Mouse (Mus musculus): Measurements from ENCODE around the gene Amhr2. TPM values are rescaled to one million over a fixed set of nuclear protein-coding genes. Genes with fewer than 3 reads are reported as not detected.

The Amhr2 gene
- polyA plus RNA-seq, 1 experiment from 2014 or later = 5.7 TPM

- Histone ChIP-seq H3K9ac (no peak overlapping the region), H3K9me3 (replicated peaks) (no peaks in the 10 kb centered on the region), H3K4me2 (peak overlapping the region; percentile 20; the same call in 1 of the 2 replicates), H3K27me3 (no peaks in the 10 kb centered on the region), H3K27ac (no peak overlapping the region), H3K4me1 (replicated peaks) (peaks cover 12% of the 10 kb centered on the region), H3K36me3 (peaks cover 42% of the 10 kb centered on the region), H3K4me3 (no peak overlapping the region)
- 62% methylated on average over 2 of the region's 2 CpGs for WGBS
- ATAC-seq (replicated peaks; ENCODE audit: insufficient number of reproducible peaks, insufficient read depth, low FRiP score, low read depth) = no peak
Observed at GRCm38 (mm10) chr15:102473246-102473645, 28.1 kb downstream of the Amhr2 start.

DNA sequence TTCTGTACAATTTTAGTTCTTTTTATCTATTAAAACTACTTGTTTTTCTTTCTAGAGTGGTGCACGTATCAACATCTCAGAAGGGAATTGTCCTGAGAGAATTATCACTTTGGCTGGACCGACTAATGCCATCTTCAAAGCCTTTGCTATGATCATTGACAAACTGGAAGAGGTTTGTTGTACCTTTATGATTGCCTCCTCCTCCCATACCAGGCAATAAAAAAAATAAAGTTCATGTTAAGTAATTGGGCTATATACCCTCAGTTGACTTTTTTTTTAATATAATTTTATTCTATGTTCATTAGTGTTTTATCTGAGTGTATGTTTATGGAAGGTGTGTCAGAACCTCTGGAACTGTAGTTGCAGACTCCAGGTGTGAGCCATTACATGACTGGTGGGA lies 29.4 kb downstream of the Amhr2 start:
- Histone ChIP-seq H3K27ac (no peak overlapping the region), H3K4me1 (replicated peaks) (peaks cover 12% of the 10 kb centered on the region), H3K4me2 (no peak overlapping the region), H3K36me3 (peaks cover 53% of the 10 kb centered on the region), H3K9ac (no peak overlapping the region), H3K27me3 (no peaks in the 10 kb centered on the region), H3K4me3 (no peak overlapping the region), H3K9me3 (replicated peaks) (no peaks in the 10 kb centered on the region)
- no peak for ATAC-seq (replicated peaks; ENCODE audit: insufficient number of reproducible peaks, insufficient read depth, low FRiP score, low read depth)
- 82% methylated on average over 2 of the region's 2 CpGs for WGBS

DNA sequence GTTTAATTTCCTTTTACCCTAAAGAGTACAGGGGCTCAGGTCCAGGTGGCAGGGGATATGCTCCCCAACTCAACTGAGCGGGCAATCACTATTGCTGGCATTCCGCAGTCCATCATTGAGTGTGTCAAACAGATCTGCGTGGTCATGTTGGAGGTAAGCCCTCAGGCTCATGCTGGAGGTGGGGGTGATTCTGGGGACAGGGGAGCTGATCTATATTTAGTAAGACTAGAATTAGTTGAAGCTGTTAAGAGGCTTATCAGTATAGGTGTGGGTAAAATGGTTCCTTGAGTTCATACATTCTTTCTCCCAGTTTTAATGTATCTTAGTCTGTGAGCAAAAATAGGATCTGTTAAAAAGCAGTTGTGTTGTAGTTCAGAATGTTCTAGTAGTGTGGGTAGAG lies 38.0 kb downstream of the Amhr2 start:
- Histone ChIP-seq H3K27ac (peak overlapping the region; percentile 57), H3K9me3 (replicated peaks) (no peaks in the 10 kb centered on the region), H3K36me3 (peaks cover 77% of the 10 kb centered on the region), H3K9ac (no peak overlapping the region), H3K27me3 (no peaks in the 10 kb centered on the region), H3K4me1 (replicated peaks) (peaks cover 18% of the 10 kb centered on the region), H3K4me2 (peak overlapping the region; percentile 13; the same call in 1 of the 2 replicates), H3K4me3 (no peak overlapping the region)
- ATAC-seq (replicated peaks; ENCODE audit: insufficient number of reproducible peaks, insufficient read depth, low FRiP score, low read depth) = no peak
- 57% methylated on average over 3 of the region's 3 CpGs for WGBS

DNA sequence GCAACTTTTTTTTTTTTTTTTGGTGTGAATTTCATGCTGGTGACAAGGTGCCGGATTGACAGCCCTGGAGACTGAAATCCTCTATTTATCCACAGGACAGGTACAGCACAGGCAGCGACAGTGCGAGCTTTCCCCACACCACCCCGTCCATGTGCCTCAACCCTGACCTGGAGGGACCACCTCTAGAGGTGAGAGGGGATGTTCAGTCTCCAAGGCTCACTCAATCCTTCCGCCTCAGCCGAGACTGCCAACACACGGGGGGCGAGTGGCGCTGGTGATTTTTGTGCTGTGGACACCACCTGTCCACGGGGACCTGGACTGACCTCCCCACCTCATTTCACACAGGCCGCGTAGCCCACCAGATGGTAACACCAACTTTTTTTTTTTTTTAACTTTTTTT lies 40.7 kb downstream of the Amhr2 start:
- peaks cover 83% of the 10 kb centered on the region for H3K36me3 ChIP-seq
- no peaks in the 10 kb centered on the region for H3K9me3 ChIP-seq (replicated peaks)
- WGBS = 88% methylated on average over 12 of the region's 12 CpGs
- no peak for ATAC-seq (replicated peaks; ENCODE audit: insufficient number of reproducible peaks, insufficient read depth, low FRiP score, low read depth)
- H3K9ac ChIP-seq = no peak overlapping the region
- no peaks in the 10 kb centered on the region for H3K27me3 ChIP-seq
- H3K4me1 ChIP-seq (replicated peaks) = peaks cover 18% of the 10 kb centered on the region
- no peak overlapping the region for H3K4me2 ChIP-seq
- H3K4me3 ChIP-seq = no peak overlapping the region
- H3K27ac ChIP-seq = no peak overlapping the region

- Histone ChIP-seq H3K36me3 (peaks cover 85% of the 10 kb centered on the region), H3K4me1 (replicated peaks) (peaks cover 11% of the 10 kb centered on the region), H3K4me2 (no peak overlapping the region), H3K9me3 (replicated peaks) (no peaks in the 10 kb centered on the region), H3K4me3 (no peak overlapping the region), H3K9ac (no peak overlapping the region), H3K27ac (no peak overlapping the region), H3K27me3 (no peaks in the 10 kb centered on the region)
- ATAC-seq (replicated peaks; ENCODE audit: insufficient number of reproducible peaks, insufficient read depth, low FRiP score, low read depth) = no peak
- WGBS = 61% methylated on average over 1 of the region's 1 CpGs
Observed at GRCm38 (mm10) chr15:102487664-102488063, 42.5 kb downstream of the Amhr2 start.

- Histone ChIP-seq H3K27me3 (no peaks in the 10 kb centered on the region), H3K4me2 (no peak overlapping the region), H3K36me3 (peaks cover 96% of the 10 kb centered on the region), H3K9me3 (replicated peaks) (no peaks in the 10 kb centered on the region), H3K4me1 (replicated peaks) (no peaks in the 10 kb centered on the region), H3K4me3 (no peak overlapping the region), H3K27ac (no peak overlapping the region), H3K9ac (no peak overlapping the region)
- 90% methylated on average over 3 of the region's 3 CpGs for WGBS
- ATAC-seq (replicated peaks; ENCODE audit: insufficient number of reproducible peaks, insufficient read depth, low FRiP score, low read depth) = no peak
Observed at GRCm38 (mm10) chr15:102498322-102498721, 53.2 kb downstream of the Amhr2 start.

DNA sequence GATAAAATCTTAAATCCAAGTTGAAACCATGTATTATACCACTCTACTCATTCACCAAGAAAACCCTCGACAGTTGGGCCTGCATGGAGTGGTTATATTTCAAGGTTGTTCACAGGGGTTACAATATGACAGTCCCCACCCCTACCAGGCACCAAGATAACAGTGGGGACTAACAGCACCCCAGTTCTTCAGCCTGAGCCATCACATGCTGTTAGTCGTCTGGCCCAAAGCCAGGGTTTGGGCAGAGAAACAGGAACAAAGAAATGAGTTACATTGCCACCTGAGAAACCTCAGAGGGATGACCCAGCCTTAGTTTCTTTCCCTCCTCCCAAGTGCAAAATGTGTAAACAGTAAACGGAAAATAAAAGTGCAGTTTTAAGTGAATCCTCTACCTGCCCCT lies 54.2 kb downstream of the Amhr2 start:
- Histone ChIP-seq H3K36me3 (peaks cover 96% of the 10 kb centered on the region), H3K4me2 (no peak overlapping the region), H3K4me3 (no peak overlapping the region), H3K4me1 (replicated peaks) (no peaks in the 10 kb centered on the region), H3K27me3 (no peaks in the 10 kb centered on the region), H3K27ac (no peak overlapping the region), H3K9me3 (replicated peaks) (no peaks in the 10 kb centered on the region), H3K9ac (no peak overlapping the region)
- no peak for ATAC-seq (replicated peaks; ENCODE audit: insufficient number of reproducible peaks, insufficient read depth, low FRiP score, low read depth)
- WGBS = 65% methylated on average over 3 of the region's 3 CpGs

GRCm38 (mm10) chr15:102499851-102500250 lies 54.7 kb downstream of the Amhr2 start:
- no peak overlapping the region for H3K27ac ChIP-seq
- H3K4me3 ChIP-seq = no peak overlapping the region
- no peaks in the 10 kb centered on the region for H3K27me3 ChIP-seq
- no peak for ATAC-seq (replicated peaks; ENCODE audit: insufficient number of reproducible peaks, insufficient read depth, low FRiP score, low read depth)
- H3K4me2 ChIP-seq = no peak overlapping the region
- 87% methylated on average over 6 of the region's 6 CpGs for WGBS
- no peak overlapping the region for H3K9ac ChIP-seq
- H3K4me1 ChIP-seq (replicated peaks) = no peaks in the 10 kb centered on the region
- no peaks in the 10 kb centered on the region for H3K9me3 ChIP-seq (replicated peaks)
- H3K36me3 ChIP-seq = peaks cover 96% of the 10 kb centered on the region

- Histone ChIP-seq H3K4me1 (replicated peaks) (peaks cover 5% of the 10 kb centered on the region; the same call in 1 of the 2 replicates), H3K9me3 (replicated peaks) (no peaks in the 10 kb centered on the region), H3K27ac (no peak overlapping the region), H3K36me3 (peaks cover 94% of the 10 kb centered on the region), H3K4me3 (no peak overlapping the region), H3K9ac (no peak overlapping the region), H3K27me3 (no peaks in the 10 kb centered on the region), H3K4me2 (no peak overlapping the region)
- WGBS = 80% methylated on average over 5 of the region's 5 CpGs
- ATAC-seq (replicated peaks; ENCODE audit: insufficient number of reproducible peaks, insufficient read depth, low FRiP score, low read depth) = no peak
Observed at GRCm38 (mm10) chr15:102500479-102500878, 55.3 kb downstream of the Amhr2 start.

- Histone ChIP-seq H3K4me3 (no peak overlapping the region), H3K4me2 (no peak overlapping the region), H3K27me3 (no peaks in the 10 kb centered on the region), H3K36me3 (peaks cover 88% of the 10 kb centered on the region), H3K9me3 (replicated peaks) (no peaks in the 10 kb centered on the region), H3K4me1 (replicated peaks) (peaks cover 9% of the 10 kb centered on the region; the same call in 1 of the 2 replicates), H3K9ac (no peak overlapping the region), H3K27ac (no peak overlapping the region)
- no peak; the same call in 1 of the 2 replicates for ATAC-seq (replicated peaks; ENCODE audit: insufficient number of reproducible peaks, insufficient read depth, low FRiP score, low read depth)
- WGBS = 79% methylated on average over 19 of the region's 19 CpGs
Observed at GRCm38 (mm10) chr15:102501084-102501814, 56.1 kb downstream of the Amhr2 start.

DNA sequence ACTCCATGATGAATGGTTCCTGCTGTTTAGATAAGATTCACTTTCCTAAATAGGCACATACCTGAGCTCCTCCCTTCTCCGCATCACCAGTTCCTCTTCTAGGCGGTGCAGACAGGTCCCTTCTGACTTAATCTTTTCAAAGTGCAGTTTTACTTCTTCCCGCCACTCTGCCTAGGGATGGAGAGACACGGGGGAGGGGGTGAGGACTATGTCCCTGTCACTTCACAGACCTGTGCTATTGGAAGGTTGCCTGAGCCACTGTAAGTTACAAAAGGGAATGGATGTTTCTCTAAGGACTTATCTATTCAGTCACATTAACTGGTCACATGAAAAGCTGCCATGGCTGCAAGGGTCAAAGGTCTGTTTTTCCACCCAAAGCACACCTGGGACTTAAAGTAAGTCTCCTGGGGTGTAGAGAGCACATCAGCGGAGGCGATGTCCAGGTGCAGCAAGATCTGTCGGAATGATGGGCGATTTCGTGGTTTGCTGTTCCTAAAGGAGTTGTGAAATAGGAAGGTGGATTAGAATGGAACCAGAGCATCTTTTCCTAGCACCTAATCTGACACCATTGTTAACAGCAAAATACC lies 57.2 kb downstream of the Amhr2 start:
- Histone ChIP-seq H3K4me2 (no peak overlapping the region), H3K9me3 (replicated peaks) (no peaks in the 10 kb centered on the region), H3K27me3 (no peaks in the 10 kb centered on the region), H3K9ac (no peak overlapping the region), H3K4me3 (no peak overlapping the region), H3K4me1 (replicated peaks) (peaks cover 9% of the 10 kb centered on the region; the same call in 1 of the 2 replicates), H3K27ac (no peak overlapping the region), H3K36me3 (peaks cover 77% of the 10 kb centered on the region)
- ATAC-seq (replicated peaks; ENCODE audit: insufficient number of reproducible peaks, insufficient read depth, low FRiP score, low read depth) = no peak
- whole genome bisulfite sequencing = 72% methylated on average over 9 of the region's 9 CpGs

- peaks cover 9% of the 10 kb centered on the region; the same call in 1 of the 2 replicates for H3K4me1 ChIP-seq (replicated peaks)
- no peak within 1 kb of the TSS for H3K4me3 ChIP-seq
- H3K27ac ChIP-seq = no peak within 1 kb of the TSS
- no peaks in the 10 kb centered on the region for H3K27me3 ChIP-seq
- no peak within 1 kb of the TSS for H3K4me2 ChIP-seq
- H3K9me3 ChIP-seq (replicated peaks) = no peaks in the 10 kb centered on the region
- 94% methylated on average over 1 of the region's 1 CpGs for WGBS
- ATAC-seq (replicated peaks; ENCODE audit: insufficient number of reproducible peaks, insufficient read depth, low FRiP score, low read depth) = no peak
- H3K9ac ChIP-seq = no peak within 1 kb of the TSS
- peaks cover 66% of the 10 kb centered on the region for H3K36me3 ChIP-seq
Observed at GRCm38 (mm10) chr15:102503447-102503846, 58.3 kb downstream of the Amhr2 start, which contains the start of gene Gm10337. Gm10337 (plus strand) TSS chr15:102503722.

All from heart, embryonic 15.5 days (tissue).